Mouse (Mus musculus) urinary bladder, adult 18-20 months (tissue): ENCODE measurements around the gene Zfp639.

ENCODE experiments used
- DNase-seq, 2 experiments: peaks; one replicate each; pipeline ENCODE4 v3.0.0; 2022; ENCODE audit warnings: low spot score in 2 of 2, mixed read lengths in 2 of 2

Gene Zfp639

GRCm38 (mm10) chr3:32509496-32510374 lies at the start of gene Zfp639:
Gene Zfp639, plus strand, starts transcription at chr3:32510259.
- DNase-seq: no peak

- DNase-seq: no peak
Measured at GRCm38 (mm10) chr3:32467321-32467720, 42.7 kb upstream of the Zfp639 start.

GRCm38 (mm10) chr3:32468411-32468810 lies 41.6 kb upstream of the Zfp639 start:
- DNase-seq: no peak

- DNase-seq: no peak
Measured at GRCm38 (mm10) chr3:32470449-32470848, 39.6 kb upstream of the Zfp639 start.

GRCm38 (mm10) chr3:32471098-32471497 lies 39.0 kb upstream of the Zfp639 start:
- DNase-seq: no peak

GRCm38 (mm10) chr3:32472191-32472900 lies 37.7 kb upstream of the Zfp639 start:
- DNase-seq: no peak

GRCm38 (mm10) chr3:32473184-32473583 lies 36.9 kb upstream of the Zfp639 start:
- no peak for DNase-seq

GRCm38 (mm10) chr3:32479961-32480360 lies 30.1 kb upstream of the Zfp639 start:
- DNase-seq: no peak

GRCm38 (mm10) chr3:32483035-32483434 lies 27.0 kb upstream of the Zfp639 start:
- no peak for DNase-seq

- DNase-seq: no peak
Measured at GRCm38 (mm10) chr3:32486543-32486942, 23.5 kb upstream of the Zfp639 start.

- no peak for DNase-seq
Measured at GRCm38 (mm10) chr3:32488172-32488571, 21.9 kb upstream of the Zfp639 start.

GRCm38 (mm10) chr3:32490076-32490927 lies 19.8 kb upstream of the Zfp639 start:
- no peak for DNase-seq

GRCm38 (mm10) chr3:32490928-32491315 lies 19.1 kb upstream of the Zfp639 start:
- DNase-seq: no peak

- DNase-seq: no peak
Measured at GRCm38 (mm10) chr3:32492097-32493090, 17.7 kb upstream of the Zfp639 start, which contains the start of gene Kcnmb3. Gene Kcnmb3, minus strand, starts transcription at chr3:32492231.

GRCm38 (mm10) chr3:32494387-32495087 lies 15.5 kb upstream of the Zfp639 start:
- no peak for DNase-seq

GRCm38 (mm10) chr3:32495088-32495770 lies 14.8 kb upstream of the Zfp639 start:
- no peak for DNase-seq

GRCm38 (mm10) chr3:32495856-32496710 lies 14.0 kb upstream of the Zfp639 start:
- DNase-seq: no peak

GRCm38 (mm10) chr3:32496711-32497070 lies 13.4 kb upstream of the Zfp639 start:
- DNase-seq: no peak

GRCm38 (mm10) chr3:32500346-32500745 lies 9.7 kb upstream of the Zfp639 start:
- DNase-seq: no peak
